Mouse (Mus musculus) kidney, adult 2 months (tissue): Measurements from ENCODE around the gene Kntc1. TPM values are rescaled to one million over a fixed set of nuclear protein-coding genes. Genes with fewer than 3 reads are reported as not detected.
A peak's percentile ranks its signal among the peaks of the same experiment; 100 is the strongest.

ENCODE experiments used
- DNase-seq: peaks from one replicate; pipeline ENCODE4 v3.0.0; 2021
- H3K27ac ChIP-seq: fragments of 200-500 bp; 2 replicates; pipeline ENCODE4 v1.5.1; 2012; ENCODE audit warnings: low read depth, low read length, control low read depth, inconsistent platforms; ENCODE audit not compliant: insufficient read depth
- H3K27me3 ChIP-seq: fragments of 200-500 bp; replicated peaks from 2 replicates; pipeline ENCODE4 v1.6.1; 2012; ENCODE audit warnings: mild to moderate bottlenecking, moderate library complexity, low read length, inconsistent platforms; ENCODE audit not compliant: control insufficient read depth, insufficient read depth
- H3K36me3 ChIP-seq: fragments of 200-500 bp; 2 replicates; pipeline ENCODE4 v1.6.1; 2012; ENCODE audit warnings: mild to moderate bottlenecking, moderate library complexity, low read length, inconsistent platforms; ENCODE audit not compliant: control insufficient read depth, insufficient read depth
- H3K4me1 ChIP-seq: fragments of 200-500 bp; 2 replicates; pipeline ENCODE4 v1.6.1; 2011; ENCODE audit warnings: low read length; ENCODE audit not compliant: control insufficient read depth, insufficient read depth
- H3K4me3 ChIP-seq: fragments of 200-500 bp; 2 replicates; pipeline ENCODE4 v1.5.1; 2011; ENCODE audit warnings: mild to moderate bottlenecking, low read depth, low read length, control low read depth; ENCODE audit not compliant: insufficient read depth
- CTCF ChIP-seq: fragments of 200-500 bp; conservative IDR thresholded peaks from 2 replicates; pipeline ENCODE4 v1.5.1; 2011; ENCODE audit warnings: low read depth, mild to moderate bottlenecking, control low read depth, low read length, moderate library complexity, mixed read lengths; ENCODE audit not compliant: insufficient read depth, insufficient read length
- POLR2A ChIP-seq: fragments of 200-500 bp; IDR thresholded peaks from one replicate; pipeline ENCODE4 v1.6.1; 2011; ENCODE audit warnings: low read depth, low read length, control low read depth
- WGBS: fragments of 180-500 bp; shearing (Covaris S2); methylation state at CpG from one replicate; pipeline ENCODE4 v1.1.7; 2018; 5-methylcytosine and 5-hydroxymethylcytosine counted together
- polyA plus RNA-seq: library from polyadenylated mRNA; depleted of rRNA; stranded (reverse); fragments of >200 nt; gene quantifications from 2 replicates; pipeline ENCODE4 v1.2.3, GENCODE M21; 2012; rRNA removed

Kntc1 gene
- polyA plus RNA-seq = 0.71 and 0.77 TPM in 2 replicates

- Histone ChIP-seq H3K4me3 (peak within 1 kb of the TSS; percentile 73), H3K36me3 (peaks cover 3% of the 10 kb centered on the region; the same call in 1 of the 2 replicates), H3K4me1 (peaks cover 11% of the 10 kb centered on the region), H3K27ac (peak within 1 kb of the TSS; percentile 90), H3K27me3 (no peaks in the 10 kb centered on the region)
- peak; percentile 76 for TF ChIP-seq POLR2A
- no peak for TF ChIP-seq CTCF
- peak; percentile 100 for DNase-seq
- WGBS = under 1% methylated on average over 63 of the region's 63 CpGs
Measured at GRCm38 (mm10) chr5:123749065-123750064, at the start of gene Kntc1, which contains the start of gene Rsrc2. TSS of gene Kntc1 (plus strand) at chr5:123749716. TSS of gene Rsrc2 (minus strand) at chr5:123749414.

DNA sequence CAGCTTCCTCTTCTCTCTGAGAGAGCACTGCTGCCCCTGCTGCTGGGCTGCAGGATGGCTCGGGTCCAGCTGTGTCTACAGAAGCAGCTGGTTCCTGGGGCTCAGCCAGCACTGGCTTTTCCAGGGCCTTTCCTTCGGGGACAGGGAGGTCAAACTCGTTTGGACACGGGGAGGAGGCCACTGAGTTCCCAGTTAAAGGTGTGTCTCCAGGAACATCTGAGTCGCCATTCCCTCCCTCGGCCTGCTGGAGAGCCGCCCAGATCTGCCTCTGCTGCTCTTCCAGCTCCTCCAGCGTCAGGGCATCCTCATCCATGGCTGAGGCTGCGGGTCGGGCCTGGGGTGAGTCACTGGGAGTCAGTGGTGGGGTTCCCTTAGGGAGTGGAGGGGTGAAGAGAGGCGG is 48.9 kb upstream of the Kntc1 start:
- WGBS = 25% methylated on average over 11 of the region's 11 CpGs
- Histone ChIP-seq H3K27ac (no peak overlapping the region), H3K4me3 (no peak overlapping the region), H3K36me3 (peaks cover 15% of the 10 kb centered on the region), H3K27me3 (no peaks in the 10 kb centered on the region), H3K4me1 (no peaks in the 10 kb centered on the region)
- no peak for TF ChIP-seq POLR2A
- no peak for TF ChIP-seq CTCF
- DNase-seq = peak; percentile 80

- DNase-seq = peak; percentile 69
- H3K36me3 ChIP-seq = peaks cover 15% of the 10 kb centered on the region
- TF ChIP-seq POLR2A (no peak), CTCF (no peak)
Measured at GRCm38 (mm10) chr5:123708598-123708997, 40.9 kb upstream of the Kntc1 start.

DNA sequence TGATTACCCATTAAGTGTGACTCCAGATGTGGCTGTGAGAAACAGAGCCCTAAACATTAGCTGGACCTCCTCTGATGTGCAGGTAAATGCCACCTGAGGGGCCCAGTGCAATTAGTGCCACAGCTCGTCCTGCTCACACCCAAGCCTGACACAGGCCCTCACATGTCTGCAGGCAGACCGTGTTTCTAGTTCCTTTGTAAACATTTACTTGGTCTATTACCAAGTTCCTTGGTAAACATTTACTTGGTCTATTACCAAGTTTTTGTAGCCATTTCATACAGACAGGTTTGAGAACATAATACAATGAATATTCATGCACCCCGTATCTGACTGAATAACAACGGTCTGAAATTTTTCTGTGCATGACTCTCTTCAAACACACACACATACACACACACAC is 39.9 kb upstream of the Kntc1 start:
- Histone ChIP-seq H3K36me3 (peaks cover 14% of the 10 kb centered on the region), H3K27me3 (no peaks in the 10 kb centered on the region), H3K4me1 (peaks cover 6% of the 10 kb centered on the region; the same call in 1 of the 2 replicates), H3K4me3 (no peak overlapping the region), H3K27ac (peak overlapping the region; percentile 52; the same call in 1 of the 2 replicates)
- peak; percentile 62 for DNase-seq
- 37% methylated on average over 4 of the region's 4 CpGs for WGBS
- TF ChIP-seq POLR2A (no peak), CTCF (no peak)

More at GRCm38 (mm10) chr5:123708598-123708997, 40.9 kb upstream of the Kntc1 start:
- H3K27ac ChIP-seq = no peak overlapping the region
- peaks cover 6% of the 10 kb centered on the region; the same call in 1 of the 2 replicates for H3K4me1 ChIP-seq
- no peaks in the 10 kb centered on the region for H3K27me3 ChIP-seq
- H3K4me3 ChIP-seq = no peak overlapping the region
- WGBS = 81% methylated on average over 12 of the region's 12 CpGs

DNA sequence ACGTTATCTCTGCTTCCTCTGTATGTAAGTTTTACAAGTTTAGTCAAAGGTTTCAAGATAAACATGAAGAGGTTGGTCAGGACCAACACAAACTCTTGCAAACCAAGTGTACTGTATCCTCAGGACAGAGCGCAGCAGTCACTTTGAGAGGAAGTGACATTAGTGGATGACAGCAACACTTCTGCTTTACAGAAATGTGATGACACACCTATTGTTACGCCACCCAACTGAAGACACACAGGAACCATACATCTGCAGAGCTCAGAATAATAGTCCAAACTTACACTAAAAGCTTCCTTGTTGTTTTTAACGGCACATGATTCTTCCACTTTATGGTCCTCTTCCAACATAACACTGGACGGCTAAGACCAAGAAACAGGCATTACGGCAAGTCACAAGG is 35.7 kb upstream of the Kntc1 start:
- no peak overlapping the region for H3K4me3 ChIP-seq
- H3K27me3 ChIP-seq = no peaks in the 10 kb centered on the region
- H3K27ac ChIP-seq = no peak overlapping the region
- no peak for DNase-seq
- TF ChIP-seq CTCF (no peak), POLR2A (no peak)
- 86% methylated on average over 6 of the region's 6 CpGs for WGBS
- H3K4me1 ChIP-seq = peaks cover 9% of the 10 kb centered on the region; the same call in 1 of the 2 replicates
- H3K36me3 ChIP-seq = peaks cover 3% of the 10 kb centered on the region

DNA sequence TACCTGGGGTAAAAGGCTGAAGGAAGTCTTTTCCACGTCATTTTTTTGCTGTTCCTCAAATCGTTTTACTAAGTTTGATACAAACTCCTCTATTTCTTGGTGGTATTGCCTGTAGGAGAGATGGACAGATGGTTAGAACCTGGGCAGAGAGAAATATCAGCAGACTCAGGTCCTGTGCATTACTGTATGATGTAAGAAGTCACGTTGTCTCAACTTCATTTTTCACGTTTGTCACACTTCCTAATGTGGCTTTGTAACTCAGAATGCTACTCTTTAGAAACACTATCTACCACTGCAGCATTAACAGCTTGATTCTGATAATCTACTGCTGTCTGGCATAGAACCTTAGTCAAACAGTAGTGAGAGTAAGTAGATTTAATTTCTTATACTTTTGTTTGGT is 34.9 kb upstream of the Kntc1 start:
- peaks cover 9% of the 10 kb centered on the region; the same call in 1 of the 2 replicates for H3K4me1 ChIP-seq
- no peak overlapping the region for H3K4me3 ChIP-seq
- DNase-seq = no peak
- no peak overlapping the region for H3K27ac ChIP-seq
- TF ChIP-seq CTCF (no peak), POLR2A (no peak)
- WGBS = 86% methylated on average over 4 of the region's 4 CpGs
- H3K36me3 ChIP-seq = peaks cover 3% of the 10 kb centered on the region
- no peaks in the 10 kb centered on the region for H3K27me3 ChIP-seq
